Mouse (Mus musculus): ENCODE results near the gene Hoxb1.

The Hoxb1 gene

DNA sequence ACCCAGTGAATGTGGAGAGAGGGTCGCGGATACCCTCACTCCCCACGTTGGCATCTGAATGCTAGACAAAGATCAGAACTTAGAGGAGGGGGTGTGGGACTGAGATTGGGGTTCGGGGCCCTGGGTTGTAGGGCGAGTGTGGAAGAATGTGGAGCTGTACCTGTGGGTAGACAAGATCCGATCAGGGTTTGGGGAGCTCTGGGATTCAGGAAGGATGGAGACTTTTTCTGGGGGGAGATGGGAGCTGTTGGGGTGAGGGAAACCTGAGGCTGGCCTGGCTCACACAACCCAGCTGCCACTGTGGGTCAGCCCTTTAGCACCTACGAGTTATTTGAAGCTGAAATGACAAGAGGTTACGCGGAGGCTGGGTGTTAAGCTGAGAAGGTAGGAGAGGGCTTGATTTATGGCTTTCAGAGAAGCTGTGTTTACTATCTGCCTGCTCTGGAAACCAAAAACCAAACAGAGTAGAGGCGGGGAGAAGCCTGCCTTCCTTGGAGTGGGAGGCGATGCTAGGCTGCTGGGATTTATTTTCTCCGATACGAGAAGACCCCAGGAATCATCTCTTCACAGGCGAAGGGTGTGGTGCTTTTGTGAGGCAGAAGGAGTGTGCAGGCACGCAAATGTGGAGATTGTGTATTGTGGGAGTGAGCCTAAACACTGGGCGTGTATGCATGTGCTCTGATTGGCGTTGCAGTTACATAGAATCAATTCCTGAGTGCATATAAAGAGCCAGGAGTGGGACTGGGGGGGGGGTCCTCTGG lies 32.1 kb upstream of the Hoxb1 start:
- ATAC-seq (ENCODE audit: insufficient number of reproducible peaks, low FRiP score, low TSS enrichment), result no peak

GRCm38 (mm10) chr11:96334002-96334364 lies 31.6 kb upstream of the Hoxb1 start:
- no peak for ATAC-seq (ENCODE audit: insufficient number of reproducible peaks, low FRiP score, low TSS enrichment)

DNA sequence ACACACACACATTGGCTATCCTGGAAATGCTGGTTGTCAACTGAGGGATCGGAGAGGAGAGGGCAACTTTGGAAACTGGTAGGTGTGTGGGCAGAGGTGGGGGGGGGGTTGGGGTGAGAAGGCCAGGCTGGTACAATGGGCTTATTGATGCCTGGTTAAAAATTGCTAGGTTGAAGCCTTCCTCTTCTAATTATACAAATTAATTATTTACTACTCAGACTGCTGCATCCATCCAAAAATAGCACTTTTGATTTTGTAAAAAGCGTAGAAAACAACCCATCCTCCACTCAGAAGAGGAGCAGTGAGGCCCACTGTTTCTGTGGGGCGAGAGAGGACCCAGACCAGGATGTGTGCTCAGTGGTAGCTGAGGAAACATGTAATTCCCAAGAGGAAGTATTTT lies 30.6 kb upstream of the Hoxb1 start:
- ATAC-seq (ENCODE audit: insufficient number of reproducible peaks, low FRiP score, low TSS enrichment), result no peak

DNA sequence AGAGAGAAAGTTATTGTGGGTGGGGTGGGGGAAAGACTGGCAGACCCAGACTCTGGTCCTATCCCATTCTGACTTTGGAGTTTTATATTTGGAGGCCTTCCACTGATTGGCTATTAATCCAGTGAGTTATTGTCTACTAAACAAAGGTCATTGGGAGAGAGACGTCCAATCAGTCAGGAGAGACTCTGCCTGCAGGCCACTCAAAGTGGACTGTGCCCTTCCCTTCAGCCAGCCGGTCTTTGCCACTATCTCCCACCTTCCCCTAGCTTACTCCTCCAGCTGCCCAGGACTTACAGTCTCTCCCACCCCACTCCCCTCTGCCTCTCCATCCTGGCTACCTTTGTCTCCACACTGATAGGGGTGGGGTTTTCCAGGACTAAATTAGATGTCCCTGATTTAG lies 29.0 kb upstream of the Hoxb1 start:
- no peak for ATAC-seq (ENCODE audit: insufficient number of reproducible peaks, low FRiP score, low TSS enrichment)

DNA sequence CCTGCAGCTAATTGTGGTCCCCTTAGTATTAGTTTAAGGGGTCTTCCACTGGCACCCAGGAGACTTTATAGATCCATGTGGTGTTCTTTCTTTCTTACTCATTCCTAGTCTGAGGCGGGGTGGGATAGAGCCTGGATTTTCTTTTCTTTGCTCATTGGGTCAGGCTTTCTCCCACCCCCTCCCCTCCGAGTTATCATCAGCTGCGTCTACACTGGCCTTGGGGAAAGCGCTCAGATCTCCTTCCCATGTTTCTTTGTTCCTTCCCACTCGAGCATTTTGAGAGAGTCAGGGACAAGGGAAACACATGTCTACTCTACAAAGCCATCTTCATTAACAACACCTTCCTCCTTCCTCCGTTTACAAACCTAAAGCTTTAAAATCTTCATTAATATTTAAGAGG lies 28.5 kb upstream of the Hoxb1 start:
- ATAC-seq (ENCODE audit: insufficient number of reproducible peaks, low FRiP score, low TSS enrichment), result no peak

DNA sequence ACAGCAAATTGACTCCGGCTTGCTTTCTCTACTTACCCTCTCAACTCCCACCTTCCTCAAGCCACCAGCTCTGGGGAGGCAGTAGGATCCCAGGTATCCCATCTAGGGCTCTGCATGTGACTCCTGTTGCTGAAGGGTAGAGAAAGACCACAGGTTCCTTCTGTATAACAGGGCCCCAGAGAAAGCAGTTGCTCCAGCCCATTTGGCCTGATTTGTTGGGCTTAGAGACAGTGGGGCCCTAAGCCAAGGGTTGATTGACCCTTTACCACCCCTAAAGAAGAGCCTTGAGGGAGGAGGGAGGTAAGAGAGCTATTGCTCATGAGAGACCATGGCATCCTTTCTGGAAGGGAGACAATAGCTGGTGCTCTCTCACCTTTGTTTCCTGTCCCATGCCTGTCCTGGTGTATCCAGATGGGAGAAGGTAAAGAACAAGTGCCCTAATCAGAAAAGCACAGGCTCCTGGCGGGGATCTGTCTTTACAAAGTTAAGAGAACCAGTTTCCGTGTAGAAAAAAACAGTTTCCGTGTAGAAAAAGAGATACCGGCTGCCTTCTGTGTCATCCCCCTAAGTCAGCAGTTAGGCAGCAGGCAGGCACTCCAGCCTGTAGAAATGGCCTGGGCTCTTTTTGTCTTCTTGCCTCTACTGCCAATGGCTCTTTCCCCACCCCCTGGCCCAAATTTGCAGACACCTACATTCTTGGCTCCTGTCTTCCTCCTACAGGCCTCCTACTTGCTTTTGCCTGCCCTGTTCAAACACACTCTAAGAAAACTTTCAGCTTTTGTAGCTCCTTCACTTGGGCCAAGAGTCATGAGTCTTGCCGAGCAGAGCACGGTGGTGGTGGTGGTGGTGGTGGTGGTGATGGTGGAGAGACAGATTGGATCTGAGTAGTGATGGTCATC lies 26.3 kb upstream of the Hoxb1 start:
- no peak for ATAC-seq (ENCODE audit: insufficient number of reproducible peaks, low FRiP score, low TSS enrichment)

GRCm38 (mm10) chr11:96340698-96341365 lies 24.7 kb upstream of the Hoxb1 start:
- ATAC-seq (ENCODE audit: insufficient number of reproducible peaks, low FRiP score, low TSS enrichment), result no peak

GRCm38 (mm10) chr11:96341701-96342575 lies 23.6 kb upstream of the Hoxb1 start:
- no peak for ATAC-seq (ENCODE audit: insufficient number of reproducible peaks, low FRiP score, low TSS enrichment)

GRCm38 (mm10) chr11:96342576-96342930 lies 23.0 kb upstream of the Hoxb1 start:
- ATAC-seq (ENCODE audit: insufficient number of reproducible peaks, low FRiP score, low TSS enrichment), result no peak

DNA sequence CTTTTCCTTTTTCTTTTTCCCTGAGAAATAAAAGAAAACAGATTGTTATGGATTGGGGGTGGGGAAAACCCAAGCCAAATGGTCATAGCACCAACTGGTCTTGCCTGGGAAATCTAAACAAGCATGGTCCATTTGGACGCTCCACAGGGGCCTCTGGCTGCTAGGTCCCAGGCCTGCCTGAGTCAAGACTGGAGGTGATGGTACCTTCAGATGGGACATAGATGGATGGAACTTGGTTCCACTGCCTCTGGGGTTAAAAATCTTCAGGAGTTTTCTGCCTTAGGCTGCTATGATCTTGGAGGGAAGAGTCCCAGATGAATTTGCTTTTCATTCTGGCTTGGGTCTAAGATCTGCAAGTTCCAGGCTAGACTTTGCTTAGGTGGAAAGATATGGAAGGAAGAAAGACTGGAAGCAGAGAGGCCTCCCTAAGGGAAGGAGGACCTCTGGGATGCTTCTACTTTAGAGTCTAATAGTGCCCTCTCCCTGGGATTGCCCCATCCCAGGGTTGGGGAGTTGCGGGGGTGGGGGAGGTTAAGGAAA lies 22.3 kb upstream of the Hoxb1 start:
- no peak for ATAC-seq (ENCODE audit: insufficient number of reproducible peaks, low FRiP score, low TSS enrichment)

DNA sequence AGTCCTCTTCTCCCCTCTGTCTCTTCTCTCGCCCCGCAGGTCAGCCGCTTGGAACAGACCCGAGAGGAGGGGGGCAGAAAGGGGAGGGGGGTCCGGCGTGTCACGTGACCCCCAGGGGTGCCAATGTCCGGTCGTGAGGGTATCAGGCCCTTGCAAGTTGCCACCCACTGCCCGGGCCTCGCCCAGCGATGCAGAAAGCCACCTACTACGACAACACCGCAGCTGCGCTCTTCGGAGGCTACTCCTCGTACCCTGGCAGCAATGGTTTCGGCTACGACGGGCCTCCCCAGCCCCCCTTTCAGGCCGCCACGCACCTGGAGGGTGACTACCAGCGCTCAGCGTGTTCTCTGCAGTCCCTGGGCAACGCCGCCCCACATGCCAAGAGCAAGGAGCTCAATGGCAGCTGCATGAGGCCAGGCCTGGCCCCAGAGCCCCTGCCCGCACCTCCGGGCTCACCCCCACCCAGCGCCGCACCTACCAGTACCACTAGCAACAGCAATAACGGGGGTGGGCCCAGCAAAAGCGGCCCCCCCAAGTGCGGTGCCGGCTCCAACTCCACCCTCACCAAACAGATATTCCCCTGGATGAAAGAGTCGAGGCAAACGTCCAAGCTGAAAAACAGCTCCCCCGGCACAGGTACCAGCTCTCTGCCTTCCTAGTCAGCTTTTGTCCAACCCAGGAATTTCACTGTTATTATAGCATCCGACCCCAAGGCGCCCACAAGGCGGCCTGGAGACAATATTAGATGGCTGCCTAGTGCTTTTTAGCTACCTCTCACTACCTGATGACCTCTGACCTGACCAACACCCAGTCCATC lies 21.3 kb upstream of the Hoxb1 start:
- ATAC-seq (ENCODE audit: insufficient number of reproducible peaks, low FRiP score, low TSS enrichment), result no peak

GRCm38 (mm10) chr11:96344878-96345159 lies 20.7 kb upstream of the Hoxb1 start:
- ATAC-seq (ENCODE audit: insufficient number of reproducible peaks, low FRiP score, low TSS enrichment), result no peak

- no peak for ATAC-seq (ENCODE audit: insufficient number of reproducible peaks, low FRiP score, low TSS enrichment)
Measured at GRCm38 (mm10) chr11:96345220-96345892, 20.2 kb upstream of the Hoxb1 start.

GRCm38 (mm10) chr11:96345893-96346806 lies 19.4 kb upstream of the Hoxb1 start:
- no peak for ATAC-seq (ENCODE audit: insufficient number of reproducible peaks, low FRiP score, low TSS enrichment)

DNA sequence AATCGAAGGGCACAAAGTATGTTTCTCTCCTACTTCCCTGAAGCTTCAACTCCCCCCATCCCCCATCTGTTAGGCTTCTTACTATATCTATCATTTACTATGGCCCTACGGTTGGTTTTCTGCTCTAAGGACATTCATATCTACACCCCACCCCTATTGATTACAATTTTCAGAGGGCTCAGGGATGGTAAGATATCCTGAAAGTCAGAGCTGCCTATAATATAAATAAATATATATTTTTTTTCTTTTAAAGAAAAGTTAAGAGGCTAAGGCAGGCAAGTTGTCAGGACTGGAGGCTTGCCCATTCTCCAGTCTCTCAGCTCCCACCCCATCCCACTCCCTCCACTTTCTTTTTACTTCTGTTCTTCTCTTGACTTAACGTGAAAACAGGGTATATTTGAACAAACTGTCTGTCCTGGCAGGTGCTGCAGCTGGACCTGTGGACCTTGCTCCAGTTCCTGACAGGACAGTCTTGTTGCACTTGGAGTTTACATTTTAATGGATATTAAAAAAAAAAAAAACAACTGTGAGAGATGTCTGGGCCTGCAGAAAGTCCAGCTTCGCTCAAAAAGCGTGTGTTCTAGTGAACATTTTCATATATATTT lies 18.5 kb upstream of the Hoxb1 start:
- no peak for ATAC-seq (ENCODE audit: insufficient number of reproducible peaks, low FRiP score, low TSS enrichment)

GRCm38 (mm10) chr11:96347717-96348116 lies 17.8 kb upstream of the Hoxb1 start:
- no peak for ATAC-seq (ENCODE audit: insufficient number of reproducible peaks, low FRiP score, low TSS enrichment)

- no peak for ATAC-seq (ENCODE audit: insufficient number of reproducible peaks, low FRiP score, low TSS enrichment)
Measured at GRCm38 (mm10) chr11:96348141-96348928, 17.2 kb upstream of the Hoxb1 start.
